Mouse (Mus musculus): Measurements from ENCODE around the gene Ndufs5.

DNA sequence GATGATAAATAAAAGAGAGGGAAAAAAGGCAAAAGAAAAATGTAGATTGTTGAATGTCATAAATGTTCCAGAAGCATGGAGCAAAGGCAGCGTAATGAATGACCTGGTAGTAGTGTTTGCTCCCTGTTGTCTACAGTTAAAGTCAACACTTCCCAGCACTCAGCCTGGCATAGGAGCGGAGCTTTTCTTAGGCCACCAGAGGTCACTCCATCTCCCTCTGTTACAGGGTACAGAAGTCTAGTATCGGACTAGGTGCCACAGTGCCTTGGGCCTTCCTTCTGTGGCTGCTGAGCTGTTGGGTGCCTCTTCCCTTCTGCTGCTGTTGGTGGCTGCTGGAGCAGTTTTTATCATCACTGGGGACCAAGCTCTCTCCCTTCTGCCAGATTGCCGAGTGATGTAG is 40.3 kb upstream of the Ndufs5 start:
- peak; percentile 28 for TF ChIP-seq CTCF (conservative IDR thresholded peaks at IDR 0.05; ENCODE audit: low read length)
- TF ChIP-seq POU5F1 (IDR thresholded peaks at IDR 0.05; ENCODE audit: borderline replicate concordance, low read length): no peak
- no peak for TF ChIP-seq NANOG (IDR thresholded peaks at IDR 0.05; ENCODE audit: borderline replicate concordance, low read length)
